Mouse (Mus musculus) bone marrow, adult 2 months (tissue): Measurements from ENCODE around the gene Uggt1.

ENCODE experiments used
- CTCF ChIP-seq: fragments of 200-500 bp; IDR thresholded peaks from 2 replicates; pipeline ENCODE4 v1.5.1; 2011; ENCODE audit warnings: low read length, control low read depth; ENCODE audit not compliant: control insufficient read depth, insufficient read depth
- POLR2A ChIP-seq: fragments of 200-500 bp; IDR thresholded peaks from 2 replicates; pipeline ENCODE4 v1.6.1; 2011; ENCODE audit warnings: low read depth, mild to moderate bottlenecking, control low read depth, low read length, borderline replicate concordance; ENCODE audit not compliant: control insufficient read depth

DNA sequence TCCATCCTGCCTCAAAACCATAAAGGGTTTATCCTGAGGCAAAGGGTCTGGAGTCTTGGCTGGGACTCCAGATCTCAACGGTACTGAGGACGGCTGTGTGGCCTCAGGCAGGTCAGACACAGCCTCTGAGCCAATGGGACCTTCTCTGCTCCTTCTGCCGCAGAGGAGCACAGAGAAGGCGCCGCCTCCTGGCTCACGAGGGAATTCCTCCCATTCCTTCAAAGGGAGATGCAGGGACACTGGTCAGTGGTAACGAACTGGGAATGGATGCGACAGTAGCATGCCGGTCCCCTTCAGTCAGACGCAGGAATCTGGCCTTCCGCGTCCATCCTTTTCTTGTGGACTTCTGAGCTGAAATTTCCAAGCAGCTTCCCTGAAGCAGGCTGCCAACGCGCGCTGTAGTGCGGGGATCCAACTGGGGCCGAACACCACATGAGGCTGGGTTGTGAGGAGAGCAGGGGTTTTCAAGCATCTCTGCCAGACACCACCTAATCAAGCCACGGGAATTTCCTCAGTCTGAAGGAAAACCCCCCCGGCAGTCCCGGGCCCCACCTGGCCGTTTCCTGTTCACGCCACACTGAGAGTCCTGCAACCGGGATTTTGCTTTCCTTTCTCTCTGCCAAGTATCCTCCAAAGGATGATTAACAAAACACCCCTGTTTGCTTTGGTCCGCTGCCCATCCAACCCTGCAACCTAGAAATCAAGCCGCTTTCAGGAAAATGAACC is 10.3 kb upstream of the Uggt1 start:
- TF ChIP-seq POLR2A (no peak), CTCF (peak; percentile 45; the same call in 1 of the 2 replicates)
